9 mouse cellular contexts compared by ENCODE assay signal in genomic region chr3:18695113-18695792, GRCm38 (mm10).
DNase-seq lines count a peak whose midpoint lies in the region; ATAC-seq and TF ChIP-seq lines count a peak whose summit lies in the region.
"Had no signal": no experiment of that assay in that cellular context is flagged by ENCODE, and none has a peak within 500 bp of the region (broad histone marks: within the 10 kb centered on the region; RNA-seq: fewer than 3 reads in every experiment).

No protein-coding gene starts in this region.

- no peak for TF ChIP-seq EP300 in ES-Bruce4 (IDR thresholded peaks at IDR 0.05; ENCODE audit: insufficient read depth, low read depth, low read length)

- H3K27ac ChIP-seq in ES-Bruce4 (ENCODE audit: insufficient read depth, low read length) (peak overlapping the region; percentile 86), ES-E14 (ENCODE audit: insufficient read depth, low read depth, low read length, poor library complexity, severe bottlenecking) (peak overlapping the region; percentile 66; the same call in 1 of the 2 replicates)
- no peak overlapping the region for H3K27ac ChIP-seq in hindbrain, embryonic 12.5 days
- H3K27ac ChIP-seq in midbrain, embryonic 14.5 days (replicated peaks; ENCODE audit: low read depth, low read length), result no peak overlapping the region; the same call in none of the 2 replicates

- WGBS in hindbrain, embryonic 12.5 days, result 51% methylated on average over 4 of the region's 4 CpGs
- WGBS in midbrain, embryonic 14.5 days, result 71% methylated on average over 4 of the region's 4 CpGs

- in situ Hi-C loops in ES-E14 (cut with MboI; ENCODE audit: low sequenced_read_pairs in 2 of 2, unreplicated experiment in 2 of 2), result no loop called here

- TF ChIP-seq POLR2A in ES-Bruce4 (IDR thresholded peaks at IDR 0.05; ENCODE audit: insufficient read depth, low read length), result no peak

- H3K4me2 ChIP-seq in hindbrain, embryonic 12.5 days (replicated peaks), result no peak overlapping the region
- no peak overlapping the region for H3K4me2 ChIP-seq in midbrain, embryonic 14.5 days (ENCODE audit: low read length)

- H3K4me1 ChIP-seq in ES-Bruce4 (ENCODE audit: control insufficient read depth, insufficient read depth, low read length) (peaks cover 2% of the 10 kb centered on the region), ES-E14 (ENCODE audit: control insufficient read depth in 2 of 2, insufficient read depth in 2 of 2, low read length in 2 of 2, poor library complexity in 1 of 2) (peaks cover 0 to 5% of the 10 kb centered on the region in 2 experiments; a peak in 1 of 4 replicates)
- H3K4me1 ChIP-seq in hindbrain, embryonic 12.5 days, result peaks cover 9% of the 10 kb centered on the region
- peaks cover 8% of the 10 kb centered on the region; the same call in 1 of the 2 replicates for H3K4me1 ChIP-seq in midbrain, embryonic 14.5 days (ENCODE audit: control insufficient read depth, insufficient read depth, low read length)

- peaks cover 42% of the 10 kb centered on the region for H3K9me3 ChIP-seq in ES-Bruce4 (replicated peaks; ENCODE audit: control insufficient read depth, insufficient read depth, low read length, poor library complexity, severe bottlenecking)
- H3K9me3 ChIP-seq in ES-E14 (ENCODE audit: control insufficient read depth, insufficient read depth, low read depth, low read length), result no peaks in the 10 kb centered on the region
- H3K9me3 ChIP-seq in hindbrain, embryonic 12.5 days (replicated peaks), result no peaks in the 10 kb centered on the region
- H3K9me3 ChIP-seq in midbrain, embryonic 14.5 days (ENCODE audit: control insufficient read depth, low read length), result no peaks in the 10 kb centered on the region

- peak; percentile 41 for DNase-seq in ES-E14 (ENCODE audit: low read depth, low spot score)
- DNase-seq in midbrain, embryonic 14.5 days, result peak; percentile 71
- DNase-seq in thymus, postnatal 0 days (ENCODE audit: low spot score), result no peak
- no peak for DNase-seq in lung, postnatal 10 days
- DNase-seq in cerebellum, postnatal 14 days, result no peak
- DNase-seq: heart, postnatal 4 days; thymus, adult 18-20 months had no signal

- no peaks in the 10 kb centered on the region for H3K27me3 ChIP-seq in ES-Bruce4 (ENCODE audit: control insufficient read depth, insufficient read depth, low read length, poor library complexity, severe bottlenecking)
- no peaks in the 10 kb centered on the region for H3K27me3 ChIP-seq in hindbrain, embryonic 12.5 days
- H3K27me3 ChIP-seq in midbrain, embryonic 14.5 days (ENCODE audit: control insufficient read depth, insufficient read depth, low read length), result no peaks in the 10 kb centered on the region

- TF ChIP-seq CTCF in ES-Bruce4 (IDR thresholded peaks at IDR 0.05; ENCODE audit: low read depth, low read length), result no peak

- H3K9ac ChIP-seq in ES-Bruce4 (ENCODE audit: low read depth, poor library complexity, severe bottlenecking), result no peak overlapping the region
- no peak overlapping the region for H3K9ac ChIP-seq in ES-E14 (ENCODE audit: insufficient read depth, low read depth, low read length, poor library complexity, severe bottlenecking)
- no peak overlapping the region for H3K9ac ChIP-seq in hindbrain, embryonic 12.5 days
- H3K9ac ChIP-seq in midbrain, embryonic 14.5 days (replicated peaks; ENCODE audit: low read length), result no peak overlapping the region

- peak; percentile 85 for ATAC-seq in hindbrain, embryonic 12.5 days (ENCODE audit: low FRiP score)
- peak; percentile 72; the same call in 1 of the 2 replicates for ATAC-seq in midbrain, embryonic 14.5 days (ENCODE audit: low FRiP score, low TSS enrichment)

- H3K36me3 ChIP-seq in ES-Bruce4 (ENCODE audit: control insufficient read depth, insufficient read depth, low read length, poor library complexity, severe bottlenecking) (no peaks in the 10 kb centered on the region; the same call in 1 of the 2 replicates), ES-E14 (ENCODE audit: control insufficient read depth, insufficient read depth, low read length, poor library complexity, severe bottlenecking) (no peaks in the 10 kb centered on the region; the same call in 1 of the 2 replicates)
- no peaks in the 10 kb centered on the region for H3K36me3 ChIP-seq in hindbrain, embryonic 12.5 days
- no peaks in the 10 kb centered on the region for H3K36me3 ChIP-seq in midbrain, embryonic 14.5 days (ENCODE audit: control insufficient read depth, insufficient read depth, low read length)

- no peak overlapping the region for H3K4me3 ChIP-seq in ES-Bruce4 (ENCODE audit: low read depth, low read length)
- no peak overlapping the region for H3K4me3 ChIP-seq in ES-E14 (ENCODE audit: insufficient read depth in 1 of 2, low read depth in 1 of 2, low read length in 2 of 2, poor library complexity in 1 of 2, severe bottlenecking in 1 of 2)
- H3K4me3 ChIP-seq in hindbrain, embryonic 12.5 days, result no peak overlapping the region
- H3K4me3 ChIP-seq in midbrain, embryonic 14.5 days (replicated peaks; ENCODE audit: low read depth, low read length), result no peak overlapping the region

TF ChIP-seq in ES-E14, 5 proteins besides CTCF, POLR2A, EP300 and RAD21:
- TF ChIP-seq CHD2 (IDR thresholded peaks at IDR 0.05; ENCODE audit: low read depth, low read length) (no peak), HCFC1 (IDR thresholded peaks at IDR 0.05; ENCODE audit: borderline replicate concordance, insufficient read depth, low read length) (no peak), ZNF384 (IDR thresholded peaks at IDR 0.05; ENCODE audit: low read depth, low read length) (peak; percentile 50; the same call in 1 of the 2 replicates), MAFK (IDR thresholded peaks at IDR 0.05; ENCODE audit: insufficient read depth, low read depth, low read length) (no peak), ZC3H11A (IDR thresholded peaks at IDR 0.05; ENCODE audit: borderline replicate concordance, low read depth, low read length) (no peak)

Comparison
In these comparisons a context has a peak if more than half of its experiments do, and no peak if none do; other contexts are left out.
1. H3K27ac ChIP-seq: peak in ES-Bruce4 (single experiment) and ES-E14 (single experiment); none in hindbrain, embryonic 12.5 days (single experiment) and midbrain, embryonic 14.5 days (single experiment).
2. DNase-seq: peak in ES-E14 (single experiment) and midbrain, embryonic 14.5 days (single experiment); none in thymus, postnatal 0 days (single experiment), lung, postnatal 10 days (single experiment) and cerebellum, postnatal 14 days (0 of 2).